Mouse (Mus musculus) bone marrow macrophage, adult 2 months (primary cell): ENCODE measurements around the gene Chfr.

Experiments
- CTCF ChIP-seq: IDR thresholded peaks from 2 replicates; pipeline ENCODE4 v1.5.1; 2012; ENCODE audit warnings: low read depth, mild to moderate bottlenecking, low read length, moderate library complexity
- POLR2A ChIP-seq: IDR thresholded peaks from 2 replicates; pipeline ENCODE4 v1.6.1; 2012; ENCODE audit warnings: mild to moderate bottlenecking, low read depth, low read length, borderline replicate concordance

DNA sequence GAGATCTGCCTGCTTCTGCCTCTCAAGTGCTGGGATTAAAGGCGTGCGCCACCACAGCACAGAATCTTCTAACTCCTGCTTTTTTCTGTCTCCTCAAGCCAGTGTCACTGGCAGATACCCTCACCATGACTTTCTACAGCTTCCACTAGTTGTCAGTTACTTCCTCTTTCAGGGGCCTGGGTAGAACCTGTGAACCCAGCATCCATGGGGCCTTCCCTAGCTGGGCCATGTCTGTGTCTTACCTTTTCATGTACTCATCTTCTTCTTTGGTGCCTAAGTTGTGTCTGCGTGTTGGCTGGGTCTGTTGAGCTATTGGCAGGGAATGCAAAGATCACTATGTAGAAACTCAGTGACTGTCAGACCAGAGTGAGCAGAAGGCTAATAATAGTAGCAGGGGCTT lies 2.2 kb downstream of the Chfr start:
- TF ChIP-seq CTCF (no peak), POLR2A (no peak)
